Mouse (Mus musculus) limb, embryonic 14.5 days (tissue): Measurements from ENCODE around the gene Glipr2. TPM values are rescaled to one million over a fixed set of nuclear protein-coding genes. Genes with fewer than 3 reads are reported as not detected.
A peak's percentile ranks its signal among the peaks of the same experiment; 100 is the strongest.

Source experiments
- ATAC-seq: fragments of 200-750 bp; cut with Nextera tagmentation; 2 replicates; pipeline ENCODE4 v1.8.0; 2017; ENCODE audit warnings: low read depth, moderate number of reproducible peaks, moderate TSS enrichment; ENCODE audit not compliant: low FRiP score
- DNase-seq: peaks from one replicate; pipeline ENCODE4 v3.0.0-alpha.2; 2015; ENCODE audit warnings: low spot score
- H3K27ac ChIP-seq: fragments of 300-500 bp; sonication (generic); replicated peaks from 2 replicates; pipeline ENCODE4 v1.5.1; 2014; ENCODE audit warnings: low read depth, mild to moderate bottlenecking, low read length, moderate library complexity, mixed read lengths
- H3K27me3 ChIP-seq: fragments of 300-500 bp; sonication (generic); 2 replicates; pipeline ENCODE4 v1.6.1; 2014; ENCODE audit warnings: low read length, mixed read lengths; ENCODE audit not compliant: control insufficient read depth, insufficient read depth
- H3K36me3 ChIP-seq: fragments of 300-500 bp; sonication (generic); 2 replicates; pipeline ENCODE4 v1.6.1; 2014; ENCODE audit warnings: mild to moderate bottlenecking, low read length, moderate library complexity, mixed read lengths; ENCODE audit not compliant: control insufficient read depth, insufficient read depth
- H3K4me1 ChIP-seq: fragments of 300-500 bp; sonication (generic); 2 replicates; pipeline ENCODE4 v1.6.1; 2014; ENCODE audit warnings: antibody characterized with exemption, low read length, mixed read lengths; ENCODE audit not compliant: control insufficient read depth, insufficient read depth
- H3K4me2 ChIP-seq: fragments of 300-500 bp; sonication (generic); replicated peaks from 2 replicates; pipeline ENCODE4 v1.6.1; 2014; ENCODE audit warnings: low read depth, mild to moderate bottlenecking, low read length, moderate library complexity; ENCODE audit not compliant: severe bottlenecking
- H3K4me3 ChIP-seq: fragments of 300-500 bp; sonication (generic); replicated peaks from 2 replicates; pipeline ENCODE4 v1.5.1; 2014; ENCODE audit warnings: low read length
- H3K9ac ChIP-seq: fragments of 300-500 bp; sonication (generic); 2 replicates; pipeline ENCODE4 v1.6.1; 2014; ENCODE audit warnings: mild to moderate bottlenecking, low read depth, low read length, moderate library complexity; ENCODE audit not compliant: severe bottlenecking
- H3K9me3 ChIP-seq: fragments of 300-500 bp; sonication (generic); 2 replicates; pipeline ENCODE4 v1.6.1; 2016; ENCODE audit warnings: low read length; ENCODE audit not compliant: control insufficient read depth
- POLR2A ChIP-seq: fragments of 200-500 bp; IDR thresholded peaks from 2 replicates; pipeline ENCODE4 v1.8.0; 2012; ENCODE audit warnings: inconsistent platforms, mild to moderate bottlenecking, moderate library complexity, borderline replicate concordance; ENCODE audit not compliant: insufficient read depth, insufficient read length; ENCODE audit errors: extremely low read depth
- WGBS: fragments of 180-500 bp; shearing (Covaris S2); extraction: QIAGEN DNeasy Blood & Tissue Kit; methylation state at CpG from one replicate; pipeline ENCODE4 v1.1.7; 2014; 5-methylcytosine and 5-hydroxymethylcytosine counted together
- polyA plus RNA-seq, 2 experiments: library from polyadenylated mRNA; depleted of rRNA in 1 of 2; stranded (reverse) in 1 of 2; unstranded in 1 of 2; fragments of >200 nt; fragmentation: Nextera tagmentation in 1 of 2; extraction: Ambion mirVana in 1 of 2; gene quantifications; 2 replicates each; pipeline versions ENCODE4 v1.2.1 to v1.2.3; 2012 to 2014

Glipr2 gene
- polyA plus RNA-seq, 2 experiments, result 67.0 to 121 TPM

DNA sequence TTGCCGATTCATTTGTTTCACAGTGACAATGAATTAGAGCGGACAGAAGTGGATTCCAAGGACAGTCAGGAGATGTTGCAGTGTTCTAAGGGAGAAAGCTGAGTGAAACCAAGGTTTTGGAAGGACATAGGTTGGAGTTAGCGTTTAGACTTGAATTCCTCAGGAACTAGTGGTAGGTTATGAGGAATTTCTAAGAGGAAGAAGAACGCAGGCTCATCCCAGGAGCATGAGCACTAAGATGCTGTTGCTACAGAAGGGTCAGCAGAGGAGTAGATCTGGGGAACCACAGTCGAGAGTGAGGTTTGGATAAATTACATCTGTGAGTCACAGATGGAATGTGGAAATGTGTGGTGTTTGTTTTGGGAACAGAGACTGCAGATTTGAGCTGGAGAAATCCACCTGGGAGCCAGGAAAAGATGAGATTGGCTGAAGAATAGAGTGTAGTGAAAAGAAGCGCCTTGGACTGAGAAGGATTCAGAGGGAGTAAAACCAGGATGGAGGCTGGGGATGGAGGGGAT lies 19.1 kb downstream of the Glipr2 start:
- Histone ChIP-seq H3K27ac (no peak overlapping the region), H3K4me3 (no peak overlapping the region), H3K36me3 (peaks cover 10% of the 10 kb centered on the region; the same call in 1 of the 2 replicates), H3K27me3 (no peaks in the 10 kb centered on the region), H3K4me1 (peaks cover 30% of the 10 kb centered on the region), H3K4me2 (no peak overlapping the region), H3K9me3 (no peaks in the 10 kb centered on the region), H3K9ac (no peak overlapping the region)
- TF ChIP-seq POLR2A, result no peak
- 81% methylated on average over 6 of the region's 6 CpGs for WGBS
- DNase-seq (no peak), ATAC-seq (no peak)

- H3K4me2 ChIP-seq, result no peak overlapping the region
- no peak overlapping the region for H3K9ac ChIP-seq
- H3K9me3 ChIP-seq, result no peaks in the 10 kb centered on the region
- no peak for TF ChIP-seq POLR2A
- ATAC-seq, result peak; percentile 82
- H3K27me3 ChIP-seq, result no peaks in the 10 kb centered on the region
- peaks cover 4% of the 10 kb centered on the region; the same call in 1 of the 2 replicates for H3K36me3 ChIP-seq
- no peak overlapping the region for H3K4me3 ChIP-seq
- H3K4me1 ChIP-seq, result peaks cover 27% of the 10 kb centered on the region
- H3K27ac ChIP-seq, result peak overlapping the region; percentile 35; the same call in 1 of the 2 replicates
- peak; percentile 61 for DNase-seq
- WGBS, result 22% methylated on average over 17 of the region's 17 CpGs
These were observed 21.6 kb downstream of the Glipr2 start for GRCm38 (mm10) chr4:43978521-43979443.

DNA sequence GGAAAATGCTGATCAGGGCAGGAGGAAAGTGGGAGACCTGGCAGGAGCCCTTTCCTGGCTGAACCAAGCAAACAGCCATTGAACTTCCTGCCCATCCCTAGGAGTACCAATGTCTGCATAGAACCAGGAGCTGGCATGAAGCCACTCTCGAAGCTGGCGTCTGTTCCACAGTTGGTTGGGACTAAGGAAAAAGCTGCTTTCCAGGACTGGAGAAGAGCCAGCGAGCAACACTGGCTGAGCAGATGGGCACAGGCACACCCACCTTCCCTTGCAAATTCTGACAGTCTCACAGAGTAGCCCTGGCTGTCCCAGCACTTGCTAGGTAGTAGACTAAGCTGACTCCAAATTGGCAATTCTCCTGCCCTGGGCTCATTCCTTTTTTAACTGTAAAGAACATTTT lies 22.5 kb downstream of the Glipr2 start:
- no peak for ATAC-seq
- no peaks in the 10 kb centered on the region for H3K9me3 ChIP-seq
- peaks cover 27% of the 10 kb centered on the region for H3K4me1 ChIP-seq
- H3K9ac ChIP-seq, result no peak overlapping the region
- no peak for TF ChIP-seq POLR2A
- no peak overlapping the region for H3K4me3 ChIP-seq
- peak; percentile 66 for DNase-seq
- H3K4me2 ChIP-seq, result no peak overlapping the region
- WGBS, result 69% methylated on average over 3 of the region's 3 CpGs
- no peaks in the 10 kb centered on the region for H3K27me3 ChIP-seq
- 0 out of 2 replicates have a peak, but pooled peaks cover 1% of the 10 kb centered on the region for H3K36me3 ChIP-seq
- H3K27ac ChIP-seq, result no peak overlapping the region

- Histone ChIP-seq H3K27me3 (no peaks in the 10 kb centered on the region), H3K4me2 (no peak overlapping the region), H3K36me3 (no peaks in the 10 kb centered on the region), H3K4me1 (peaks cover 27% of the 10 kb centered on the region), H3K4me3 (no peak overlapping the region), H3K9me3 (no peaks in the 10 kb centered on the region), H3K27ac (no peak overlapping the region), H3K9ac (no peak overlapping the region)
- ATAC-seq, result no peak
- no peak for TF ChIP-seq POLR2A
- WGBS, result 77% methylated on average over 4 of the region's 4 CpGs
- DNase-seq, result no peak
These were observed 23.0 kb downstream of the Glipr2 start for GRCm38 (mm10) chr4:43980236-43980635.

DNA sequence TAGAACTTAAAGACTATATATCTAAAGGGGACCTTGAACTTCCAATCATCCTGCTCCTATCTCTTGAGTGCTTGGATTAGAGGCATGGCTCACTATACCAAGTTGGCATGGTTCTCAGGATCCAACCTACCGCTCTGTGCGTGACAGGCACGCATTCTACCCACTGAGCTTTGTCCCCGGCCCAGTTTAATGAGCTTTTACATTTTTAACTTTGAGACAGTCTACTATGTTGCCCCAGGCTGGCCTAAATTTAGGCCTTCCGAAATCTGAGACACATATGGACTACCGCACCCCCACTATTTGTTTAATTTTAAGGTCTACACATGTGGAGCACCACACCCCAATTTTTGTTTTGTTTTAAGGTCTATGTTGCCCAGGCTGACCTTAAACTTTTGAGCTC lies 23.6 kb downstream of the Glipr2 start:
- Histone ChIP-seq H3K4me2 (no peak overlapping the region), H3K27ac (no peak overlapping the region), H3K4me3 (no peak overlapping the region), H3K27me3 (no peaks in the 10 kb centered on the region), H3K36me3 (no peaks in the 10 kb centered on the region), H3K4me1 (peaks cover 27% of the 10 kb centered on the region), H3K9me3 (no peaks in the 10 kb centered on the region), H3K9ac (no peak overlapping the region)
- WGBS, result 90% methylated on average over 6 of the region's 6 CpGs
- ATAC-seq (no peak), DNase-seq (no peak)
- no peak for TF ChIP-seq POLR2A
